Mouse (Mus musculus) kidney, postnatal 10 days (tissue): Measurements from ENCODE around the gene Dlk2.

Experiments used
- DNase-seq: peaks from one replicate; pipeline ENCODE4 v3.0.0; 2021; ENCODE audit warnings: mixed read lengths

Gene Dlk2

GRCm38 (mm10) chr17:46273803-46274236, 23.4 kb upstream of the Dlk2 start:
- no peak for DNase-seq

GRCm38 (mm10) chr17:46274465-46274864, 22.8 kb upstream of the Dlk2 start:
- DNase-seq, result no peak

GRCm38 (mm10) chr17:46275034-46275433, 22.2 kb upstream of the Dlk2 start:
- no peak for DNase-seq

- no peak for DNase-seq
Measured at GRCm38 (mm10) chr17:46275506-46275905, 21.7 kb upstream of the Dlk2 start.

- DNase-seq, result no peak
Measured at GRCm38 (mm10) chr17:46277586-46277985, 19.6 kb upstream of the Dlk2 start.

- no peak for DNase-seq
Measured at GRCm38 (mm10) chr17:46278011-46278765, 19.0 kb upstream of the Dlk2 start.

- DNase-seq, result peak; percentile 96
Measured at GRCm38 (mm10) chr17:46282483-46283123, 14.6 kb upstream of the Dlk2 start, which contains the start of gene Tjap1. TSS of gene Tjap1 (minus strand) at chr17:46283026.

GRCm38 (mm10) chr17:46283140-46283539, 14.1 kb upstream of the Dlk2 start:
- no peak for DNase-seq

GRCm38 (mm10) chr17:46283911-46284310, 13.3 kb upstream of the Dlk2 start:
- DNase-seq, result no peak

- DNase-seq, result no peak
Measured at GRCm38 (mm10) chr17:46284653-46285052, 12.6 kb upstream of the Dlk2 start.

GRCm38 (mm10) chr17:46285407-46285806, 11.8 kb upstream of the Dlk2 start:
- DNase-seq, result no peak

GRCm38 (mm10) chr17:46287678-46288095, 9.5 kb upstream of the Dlk2 start:
- peak; percentile 92 for DNase-seq

- no peak for DNase-seq
Measured at GRCm38 (mm10) chr17:46296601-46297000, 620 bp upstream of the Dlk2 start.

- DNase-seq, result no peak
Measured at GRCm38 (mm10) chr17:46297028-46297363, 225 bp upstream of the Dlk2 start.

GRCm38 (mm10) chr17:46298220-46298913, 1.1 kb downstream of the Dlk2 start:
- DNase-seq, result peak; percentile 92

- no peak for DNase-seq
Measured at GRCm38 (mm10) chr17:46301892-46302291, 4.7 kb downstream of the Dlk2 start.

GRCm38 (mm10) chr17:46304184-46304583, 7.0 kb downstream of the Dlk2 start:
- DNase-seq, result peak; percentile 3

- peak; percentile 5 for DNase-seq
Measured at GRCm38 (mm10) chr17:46306956-46307355, 9.7 kb downstream of the Dlk2 start.

GRCm38 (mm10) chr17:46309835-46310234, 12.6 kb downstream of the Dlk2 start:
- no peak for DNase-seq

- DNase-seq, result no peak
Measured at GRCm38 (mm10) chr17:46310515-46310914, 13.3 kb downstream of the Dlk2 start.

GRCm38 (mm10) chr17:46313135-46313715, 16.0 kb downstream of the Dlk2 start:
- DNase-seq, result no peak

GRCm38 (mm10) chr17:46315813-46316212, 18.6 kb downstream of the Dlk2 start:
- no peak for DNase-seq

- no peak for DNase-seq
Measured at GRCm38 (mm10) chr17:46320492-46320891, 23.3 kb downstream of the Dlk2 start.
